Mouse (Mus musculus) ES-E14 (cell line): ENCODE results near the gene Ube2b.

ENCODE experiments used
- ZC3H11A ChIP-seq: IDR thresholded peaks from 2 replicates; pipeline ENCODE4 v1.6.1; 2012; ENCODE audit warnings: low read depth, mild to moderate bottlenecking, inconsistent platforms, low read length, borderline replicate concordance
- ZNF384 ChIP-seq: IDR thresholded peaks from 2 replicates; pipeline ENCODE4 v1.6.1; 2012; ENCODE audit warnings: low read depth, low read length, inconsistent platforms

DNA sequence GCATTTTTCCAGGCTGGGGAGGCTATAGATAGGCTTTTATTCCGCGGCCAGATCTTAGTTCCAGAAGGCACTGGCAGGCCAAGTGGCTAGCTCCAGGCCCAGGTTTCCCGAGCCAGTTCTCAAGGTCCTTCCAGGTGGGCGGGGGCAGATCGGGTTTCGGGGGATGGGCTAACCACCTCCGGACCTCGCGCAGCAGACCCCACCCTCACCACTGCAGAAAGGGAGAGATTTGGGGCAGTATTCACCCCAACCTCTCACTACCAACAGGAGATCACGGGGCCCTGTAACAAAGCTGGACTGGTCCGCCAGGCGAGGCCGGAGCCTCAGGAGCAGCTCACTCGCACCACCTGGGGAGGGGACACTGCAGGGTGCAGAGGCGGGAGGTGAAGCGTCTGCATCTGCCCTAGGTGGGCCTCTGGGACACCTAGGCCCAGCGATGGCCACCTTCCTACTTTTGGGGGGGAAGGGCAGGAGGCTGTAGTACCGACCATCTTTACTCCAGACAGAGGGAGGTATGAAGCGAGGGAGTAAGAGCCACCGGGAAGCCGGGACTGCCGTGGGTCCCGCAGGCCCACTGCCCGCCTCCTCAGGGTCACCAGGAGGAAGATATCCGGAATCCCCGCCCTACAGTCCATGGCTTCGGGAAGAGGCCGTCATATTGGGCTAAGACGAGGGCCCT is 812 bp downstream of the Ube2b start:
- no peak for TF ChIP-seq ZC3H11A
- TF ChIP-seq ZNF384, result no peak
